Mouse (Mus musculus): ENCODE data around the gene Rnf135.
"Not testable (repeated sequence)": the region's sequence is repeated elsewhere in the genome, so short reads cannot be mapped to it uniquely, and the experiment has no call there.

Gene Rnf135

DNA sequence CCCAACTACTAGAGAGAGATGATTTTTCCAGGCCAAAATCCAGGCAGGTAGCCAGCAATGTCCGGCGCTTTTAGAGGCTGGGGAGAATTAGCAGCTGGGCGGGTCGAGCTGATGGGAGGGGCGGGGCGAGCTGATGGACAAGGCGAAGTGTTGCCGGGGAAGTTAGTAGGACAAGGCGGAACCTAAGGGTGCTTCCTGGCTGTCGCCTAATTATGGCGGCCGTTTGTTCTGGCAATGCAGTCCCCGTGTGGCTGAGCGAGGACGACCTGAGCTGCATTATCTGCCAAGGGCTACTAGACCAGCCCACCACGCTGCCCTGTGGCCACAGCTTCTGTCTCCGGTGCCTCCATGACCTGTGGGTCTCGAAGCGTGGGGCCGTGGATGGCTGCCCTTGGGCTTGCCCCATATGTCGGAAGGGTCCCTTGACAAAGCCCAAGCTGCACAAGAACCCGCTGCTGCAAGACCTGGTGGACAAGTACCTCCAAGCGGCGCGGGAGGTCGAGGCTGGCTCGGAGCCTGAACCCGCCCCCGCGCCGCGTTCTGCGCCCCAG is at the start of gene Rnf135:
Gene Rnf135 (plus strand): TSS at position 147 of the 551 bp plus-strand sequence.
- peak; percentile 87 to 89 for DNase-seq

DNA sequence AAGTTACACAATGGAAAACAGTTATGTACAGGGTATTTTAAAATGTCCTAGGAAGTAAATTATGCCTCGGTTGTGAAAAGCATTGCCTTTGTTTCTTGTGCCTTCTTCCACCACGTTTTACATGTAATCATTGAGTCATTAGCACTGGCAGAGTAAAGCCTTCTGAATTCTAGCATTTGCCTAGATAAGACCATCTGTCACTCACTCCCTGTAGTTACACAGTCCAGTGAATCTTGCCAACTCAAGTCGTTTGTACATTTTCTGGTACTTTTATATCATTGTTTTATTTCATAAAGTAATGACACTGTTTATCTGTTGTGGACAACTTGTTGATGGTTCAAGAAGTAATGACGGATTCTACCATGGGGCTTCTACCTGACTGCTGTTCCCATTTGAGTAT is 48.9 kb upstream of the Rnf135 start:
- DNase-seq: no peak

DNA sequence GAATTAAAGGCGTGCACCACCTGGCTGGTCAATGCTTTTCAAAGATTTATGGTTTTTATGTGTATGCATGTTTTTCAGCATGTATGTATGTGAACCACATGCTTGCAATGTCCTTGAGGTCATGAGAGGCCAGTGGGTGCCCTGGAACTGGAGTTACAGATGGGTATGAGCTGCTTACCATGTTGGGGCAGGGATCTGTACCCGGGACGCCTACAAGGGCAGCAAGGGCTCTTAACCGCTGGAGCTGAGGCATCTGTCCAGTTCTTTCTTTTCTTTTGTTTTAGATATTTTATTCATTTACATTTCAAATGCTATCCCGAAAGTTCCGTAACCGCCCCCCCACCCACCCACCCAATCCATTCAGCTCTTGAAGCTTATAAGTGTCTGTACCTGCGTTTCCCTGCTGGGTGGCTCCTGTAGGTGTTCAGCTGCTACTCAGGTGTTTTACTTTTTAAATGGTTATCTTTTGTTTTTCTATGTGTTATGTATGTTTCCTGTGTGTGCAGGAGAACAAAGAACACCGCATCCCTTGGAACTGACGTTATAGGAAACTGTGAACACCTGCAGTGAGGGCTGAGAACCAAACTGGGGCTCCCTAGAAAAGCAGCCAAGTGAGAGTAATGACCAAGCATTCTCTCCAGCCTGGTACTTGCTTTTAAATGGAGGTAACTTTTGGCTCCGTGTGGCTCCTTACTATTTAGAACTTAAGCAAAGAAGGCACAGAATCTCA is 47.5 kb upstream of the Rnf135 start:
- DNase-seq: no peak

DNA sequence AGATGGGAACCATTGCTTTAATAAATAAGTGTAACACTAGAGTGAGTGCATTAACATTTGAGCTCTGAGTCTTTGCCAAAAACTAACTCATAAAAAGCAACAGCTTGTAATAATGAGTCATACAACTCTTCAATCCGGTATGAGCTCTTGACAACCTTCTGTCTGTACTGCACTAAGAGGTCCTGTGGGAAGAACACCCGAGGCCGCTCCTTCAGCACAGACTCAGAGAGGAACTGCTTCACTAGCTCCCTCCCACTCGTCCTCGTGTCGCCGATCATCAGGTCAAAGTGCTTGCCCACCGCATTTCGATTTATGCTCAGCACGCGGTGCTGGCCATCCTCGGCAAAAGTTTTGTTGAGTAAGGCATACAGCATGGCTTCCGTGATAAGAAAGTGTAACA is 46.9 kb upstream of the Rnf135 start:
- DNase-seq: no peak

DNA sequence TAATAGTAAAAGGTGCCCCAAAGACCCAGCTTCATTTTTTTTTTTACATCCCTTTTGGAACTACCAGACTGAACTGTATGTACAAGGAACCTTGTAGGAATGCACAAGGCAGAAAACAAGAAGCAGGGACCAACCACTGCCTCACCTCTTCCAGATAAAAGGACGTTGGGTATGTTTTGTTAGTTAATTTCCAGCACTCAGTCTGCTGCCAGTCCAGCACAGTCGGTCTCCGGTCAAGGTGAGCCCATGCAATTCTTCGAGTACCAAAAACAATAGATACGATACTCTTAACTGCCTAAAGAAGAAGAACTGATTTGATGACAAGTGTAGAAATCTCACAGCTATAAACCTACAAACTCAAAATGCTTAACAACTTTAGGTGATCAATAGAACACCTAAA is 45.9 kb upstream of the Rnf135 start:
- no peak for DNase-seq

DNA sequence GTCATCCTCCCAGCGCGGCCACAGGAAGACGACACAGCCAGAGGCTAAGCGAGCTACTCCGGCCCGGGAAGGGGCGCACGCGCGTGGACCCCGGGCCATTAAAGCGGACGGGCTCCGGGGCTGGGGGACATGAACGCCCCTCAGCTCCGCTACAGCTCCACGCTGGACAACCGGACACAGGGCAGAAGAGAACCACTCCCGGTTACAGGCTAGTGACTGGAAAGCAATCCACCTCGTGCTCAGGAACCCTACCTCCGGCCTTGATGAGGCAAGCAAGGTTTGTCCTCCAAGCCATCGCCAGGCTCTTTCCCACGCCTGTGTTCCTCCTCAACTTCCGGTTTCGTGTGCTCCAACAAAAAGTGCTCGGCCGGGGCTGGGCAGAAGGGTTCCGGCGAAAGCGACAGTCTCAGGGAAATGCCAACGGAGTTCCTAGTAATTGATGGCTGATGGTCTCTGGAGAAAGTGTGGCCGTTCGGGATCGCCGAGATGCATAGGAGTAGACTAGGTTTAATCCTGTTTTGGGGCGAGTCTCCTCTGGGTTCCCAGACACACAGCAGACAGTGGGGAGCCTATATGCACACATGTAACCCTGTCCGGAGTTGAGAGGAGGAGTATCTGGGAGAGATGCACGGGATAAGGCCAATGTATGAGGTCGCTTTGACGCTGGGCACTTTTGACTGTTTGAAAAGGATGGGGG is 41.7 kb upstream of the Rnf135 start, which contains the start of gene Tefm:
Gene Tefm (minus strand): TSS at position 351 of the 697 bp plus-strand sequence.
- DNase-seq: peak; percentile 78 to 79

DNA sequence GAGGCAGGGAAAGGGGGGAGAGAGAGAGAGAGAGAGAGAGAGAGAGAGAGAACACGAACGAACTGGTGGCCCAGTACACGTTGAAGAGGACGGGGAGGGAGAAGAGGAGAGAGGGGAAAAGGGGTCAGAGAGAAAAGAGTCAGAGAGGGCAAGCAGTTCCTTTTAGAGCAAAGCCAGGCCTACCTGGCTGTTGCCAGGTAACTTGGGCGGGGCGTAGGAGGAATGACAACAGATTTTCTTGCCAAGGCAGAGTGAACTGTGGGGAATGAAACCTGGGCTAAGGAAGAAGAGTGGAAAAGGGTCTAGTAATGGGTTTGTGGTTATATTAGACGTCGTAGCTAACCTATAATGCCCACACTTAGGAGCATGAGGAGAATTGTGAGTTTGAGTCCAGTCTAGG is 40.8 kb upstream of the Rnf135 start:
- no peak for DNase-seq

DNA sequence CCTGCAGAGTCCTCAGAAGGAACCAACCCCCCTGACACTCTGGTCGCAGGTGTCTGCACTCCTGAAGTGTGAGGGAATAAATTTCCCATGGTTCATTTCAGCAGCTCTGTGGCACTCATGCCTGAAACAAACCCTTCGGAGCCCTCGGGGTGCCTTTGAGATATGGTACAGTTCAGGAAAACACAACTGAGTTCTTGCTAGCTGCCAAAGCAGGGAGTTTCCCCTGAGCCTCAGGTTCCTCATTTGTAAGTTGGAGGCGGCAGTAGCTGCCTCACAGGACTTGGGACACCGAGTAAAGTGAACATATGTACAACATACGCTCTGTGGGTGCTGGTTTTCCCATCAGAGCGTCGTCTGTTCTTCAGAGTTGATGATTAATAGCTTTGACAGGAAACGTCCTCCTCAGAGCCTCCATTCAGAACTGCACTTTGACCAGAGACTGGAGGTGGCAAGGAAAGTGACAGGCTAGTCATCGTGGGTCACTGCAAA is 37.8 kb upstream of the Rnf135 start:
- peak; percentile 68 to 75 for DNase-seq

DNA sequence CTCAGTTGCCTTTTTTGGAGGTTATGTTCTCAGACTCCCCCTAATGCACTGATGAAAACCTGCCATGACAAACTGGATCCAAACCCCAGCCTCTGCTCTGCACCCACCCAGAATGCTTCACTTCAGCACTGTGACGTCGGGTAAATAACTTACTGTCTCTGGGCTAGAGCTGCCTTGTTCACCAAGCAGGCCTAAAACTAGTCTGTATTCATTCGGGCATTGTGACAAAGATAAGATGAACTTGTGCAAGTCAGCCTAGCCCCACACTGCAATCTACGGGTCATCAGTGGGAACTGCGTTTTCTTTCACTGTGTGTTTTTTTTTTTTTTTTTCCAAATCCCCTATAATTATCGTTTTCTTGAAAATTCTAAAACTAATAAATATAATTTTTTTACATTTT is 35.9 kb upstream of the Rnf135 start:
- no peak for DNase-seq

DNA sequence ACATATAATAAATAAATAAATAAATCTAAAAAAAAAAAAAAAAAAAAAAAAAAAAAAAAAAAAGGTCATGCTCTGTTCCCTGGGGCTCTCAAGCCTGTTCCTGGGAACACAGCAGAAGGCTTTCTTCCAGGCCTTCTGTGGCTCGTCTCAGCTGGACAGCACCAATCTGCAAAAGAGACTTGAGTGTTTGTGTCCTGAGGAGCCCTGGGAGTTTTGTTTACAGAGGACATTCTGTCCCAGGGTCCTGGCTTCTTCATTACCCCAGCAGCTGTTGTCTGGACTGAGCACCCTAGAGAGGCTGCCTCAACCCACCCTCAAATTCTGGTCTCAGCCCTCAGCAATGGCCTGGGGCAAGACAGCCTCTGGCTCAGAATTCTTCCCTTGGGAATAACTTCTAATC is 35.3 kb upstream of the Rnf135 start:
- no peak for DNase-seq

DNA sequence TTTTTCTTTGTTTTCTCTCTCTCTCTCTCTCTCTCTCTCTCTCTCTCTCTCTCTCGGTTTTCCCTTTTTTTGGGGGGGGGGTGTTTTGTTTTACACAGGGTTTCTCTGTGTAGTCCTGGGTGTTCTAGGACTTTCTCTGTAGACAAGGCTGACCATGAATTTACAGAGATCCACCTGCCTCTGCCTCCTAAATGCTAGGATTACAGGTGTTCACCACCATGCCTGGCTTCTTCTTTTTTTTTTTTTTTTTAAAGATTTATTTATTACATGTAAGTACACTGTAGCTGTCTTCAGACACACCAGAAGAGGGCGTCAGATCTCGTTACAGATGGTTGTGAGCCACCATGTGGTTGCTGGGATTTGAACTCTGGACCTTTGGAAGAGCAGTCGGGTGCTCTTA is 34.7 kb upstream of the Rnf135 start:
- DNase-seq: not testable (repeated sequence)

DNA sequence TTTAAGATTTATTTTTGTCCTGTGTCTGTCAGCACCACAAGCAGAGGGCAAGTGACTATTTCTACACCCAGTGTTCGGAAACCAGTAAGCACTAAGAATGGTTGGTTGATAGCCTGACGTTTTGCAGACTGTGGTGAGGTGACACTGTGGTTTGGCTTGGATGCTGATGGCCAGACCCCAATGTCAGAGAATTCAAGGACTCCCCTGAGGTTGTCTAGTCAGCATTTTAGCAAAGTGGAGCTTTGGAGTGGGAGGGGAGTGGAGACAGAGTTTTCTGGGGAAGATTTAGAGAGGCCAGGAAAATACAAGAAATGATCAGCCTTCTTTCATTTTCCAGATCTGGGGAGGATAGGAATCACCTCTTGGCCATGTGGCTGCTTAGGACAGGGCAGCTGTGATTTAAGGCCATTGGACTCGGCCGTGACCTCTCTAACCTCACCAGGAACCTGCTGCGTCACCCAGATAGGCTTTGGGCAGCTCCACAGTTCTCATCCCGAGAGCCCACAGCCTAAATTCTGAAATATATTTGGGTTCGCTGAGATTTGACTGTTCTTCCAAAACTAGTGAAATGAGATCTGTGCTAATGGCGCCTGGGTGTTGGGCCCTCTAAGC is 34.1 kb upstream of the Rnf135 start:
- DNase-seq: no peak

DNA sequence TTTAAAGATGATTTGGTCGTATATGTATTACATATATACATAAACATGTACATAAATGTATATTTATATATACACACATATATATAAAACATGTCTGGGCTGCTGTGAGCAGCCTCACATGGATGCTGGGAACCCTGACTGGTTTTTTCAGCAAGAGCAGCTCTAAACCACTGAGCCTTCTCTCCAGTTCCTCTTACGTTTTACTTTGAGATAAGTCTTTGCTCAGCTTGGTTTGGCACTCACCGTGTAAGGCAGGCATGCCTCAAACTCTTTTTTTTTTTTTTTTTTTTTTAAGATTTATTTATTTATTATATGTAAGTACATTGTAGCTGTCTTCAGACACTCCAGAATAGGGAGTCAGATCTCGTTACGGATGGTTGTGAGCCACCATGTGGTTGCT is 33.1 kb upstream of the Rnf135 start:
- no peak for DNase-seq

DNA sequence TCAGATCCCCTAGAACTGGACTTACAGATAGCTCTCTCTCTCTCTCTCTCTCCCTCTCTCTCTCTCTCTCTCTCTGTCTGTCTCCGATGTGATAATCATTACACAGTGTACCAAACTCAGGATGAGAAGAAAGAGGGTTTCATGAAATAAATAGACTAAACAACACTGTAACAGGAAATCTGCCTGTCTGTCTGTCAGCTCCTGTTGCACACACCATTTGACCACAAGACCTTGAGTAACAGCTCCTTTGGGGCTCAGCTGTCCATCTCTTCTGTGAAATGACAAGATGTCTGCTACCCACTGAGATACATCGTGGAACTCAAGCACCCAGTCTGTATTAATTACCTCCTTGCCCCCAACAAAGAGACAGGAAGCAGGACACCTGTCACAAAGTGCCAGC is 32.1 kb upstream of the Rnf135 start:
- DNase-seq: no peak

DNA sequence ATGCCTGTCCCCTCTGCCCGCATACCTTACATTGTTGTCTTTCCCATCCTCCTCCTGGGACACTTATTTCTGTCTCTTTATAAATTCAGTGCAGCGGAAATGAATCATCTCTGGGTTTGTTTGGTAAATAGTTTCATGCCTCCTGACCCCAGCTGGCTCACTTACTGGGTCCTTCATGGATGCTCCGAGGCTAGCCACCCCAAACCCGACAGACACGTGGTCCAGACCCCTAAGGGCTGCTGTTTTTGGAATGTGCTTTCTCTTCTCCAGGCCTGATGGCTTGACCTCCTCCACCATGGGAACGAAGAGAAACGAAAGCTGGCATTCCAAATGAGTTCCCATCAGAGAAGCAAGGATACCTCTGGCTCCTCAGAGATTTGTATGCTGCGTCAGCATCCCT is 31.3 kb upstream of the Rnf135 start:
- no peak for DNase-seq

DNA sequence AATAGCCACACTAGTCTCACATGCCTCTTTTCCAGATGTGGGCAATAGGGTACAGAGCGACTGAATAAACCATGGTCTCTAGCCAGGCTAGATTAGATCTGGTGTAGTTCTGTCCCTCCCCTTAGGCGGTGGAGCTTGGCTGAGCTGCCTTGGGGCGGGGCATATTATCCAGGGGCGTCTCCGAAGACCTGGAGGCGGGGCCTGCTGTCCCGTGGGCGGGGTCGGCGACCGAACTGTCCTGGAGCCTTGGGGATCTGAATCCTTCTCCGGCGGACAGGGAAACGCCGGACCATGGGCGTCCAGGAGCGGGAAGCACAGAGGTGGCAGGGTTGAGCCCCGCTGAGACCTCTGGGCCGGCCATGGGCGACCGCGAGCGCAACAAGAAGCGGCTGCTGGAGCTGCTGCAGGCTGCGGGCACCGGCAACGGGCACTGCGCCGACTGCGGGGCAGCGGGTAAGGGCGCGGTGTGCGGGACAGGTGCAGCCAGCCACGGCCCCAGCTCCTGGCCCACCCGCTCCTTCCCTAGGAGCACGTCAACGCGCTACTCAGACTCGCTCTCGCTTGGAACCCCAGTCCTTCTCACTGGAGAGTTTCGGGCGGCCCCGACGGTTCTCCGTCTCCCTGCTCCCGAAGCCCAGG is 29.7 kb upstream of the Rnf135 start, which contains the start of gene Adap2:
Gene Adap2 (plus strand): TSS at position 249 of the 639 bp plus-strand sequence.
- DNase-seq: peak; percentile 94

DNA sequence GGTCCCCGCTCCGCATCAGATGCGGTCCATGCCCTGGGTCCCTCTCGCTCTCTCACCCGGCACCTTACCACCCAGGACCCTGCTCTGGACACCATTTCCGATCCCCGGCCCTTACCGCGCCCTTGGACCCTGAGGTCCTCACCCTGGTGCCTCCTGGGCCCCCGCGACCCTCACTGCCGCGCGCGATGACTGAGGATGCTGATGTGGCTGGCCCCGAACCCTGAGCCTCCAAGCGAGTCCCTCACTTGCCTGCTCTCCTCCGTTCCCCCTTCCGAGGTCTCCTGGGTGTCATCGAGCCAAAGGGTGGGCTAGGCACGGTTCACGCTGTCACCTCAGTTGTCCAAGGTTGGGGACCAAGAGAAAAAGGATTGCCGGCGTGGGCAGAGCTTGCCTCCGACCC is 29.1 kb upstream of the Rnf135 start:
- DNase-seq: no peak

DNA sequence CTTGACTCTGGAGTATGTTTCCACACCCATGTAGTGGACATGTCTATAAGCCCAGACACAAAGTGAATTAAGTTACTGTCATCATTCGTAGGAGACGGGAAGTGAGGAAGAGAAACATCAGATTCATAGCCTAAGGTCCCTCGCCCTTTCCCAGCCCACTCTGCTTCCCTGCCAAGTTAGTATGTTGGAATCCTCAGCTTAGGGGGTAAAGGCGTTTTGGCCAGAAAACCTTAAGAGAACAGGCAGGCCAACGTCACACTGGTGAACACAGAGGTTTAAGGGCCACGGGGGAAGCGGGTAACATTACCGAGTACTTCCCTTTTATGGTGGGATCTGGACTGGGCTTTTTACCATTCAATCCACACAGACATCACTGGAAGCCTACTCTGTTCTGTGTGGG is 28.1 kb upstream of the Rnf135 start:
- no peak for DNase-seq

DNA sequence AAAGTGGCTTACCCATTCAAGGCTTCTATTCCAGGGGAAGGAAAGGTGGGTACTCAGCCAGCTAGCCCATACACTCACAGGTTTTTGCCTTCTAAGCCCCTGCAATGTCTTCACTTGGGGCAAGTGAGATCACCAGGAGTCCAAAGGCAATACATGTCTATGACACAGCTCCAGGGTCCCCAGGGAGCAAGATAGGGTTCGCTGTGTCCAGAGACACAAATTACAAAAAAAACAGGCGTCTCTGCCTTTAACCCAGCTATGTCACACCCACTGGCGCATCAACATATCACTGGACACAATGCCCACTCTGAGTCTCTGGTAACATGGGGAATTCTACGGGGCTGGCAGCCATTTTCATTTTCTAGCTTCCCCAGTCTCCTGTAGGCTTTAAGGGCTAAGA is 27.7 kb upstream of the Rnf135 start:
- DNase-seq: no peak

DNA sequence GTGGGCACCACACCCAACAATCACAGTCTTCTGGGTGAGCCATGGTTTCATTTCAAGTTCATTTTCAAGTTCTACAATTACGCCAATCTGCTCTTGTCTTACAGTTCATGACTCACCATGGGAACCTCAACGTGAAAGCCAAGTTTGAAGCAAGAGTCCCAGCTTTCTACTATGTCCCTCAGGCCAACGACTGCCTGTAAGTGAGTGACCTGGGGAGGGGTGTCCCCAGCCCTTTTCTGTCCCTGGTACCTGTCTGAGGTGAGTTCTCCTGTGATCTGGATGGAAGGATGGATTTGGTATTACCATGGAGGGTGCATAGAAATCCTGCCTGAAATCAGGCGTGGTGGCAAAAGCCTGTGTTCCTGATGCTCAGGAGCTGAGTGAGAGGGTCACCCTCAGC is 26.8 kb upstream of the Rnf135 start:
- DNase-seq: no peak

DNA sequence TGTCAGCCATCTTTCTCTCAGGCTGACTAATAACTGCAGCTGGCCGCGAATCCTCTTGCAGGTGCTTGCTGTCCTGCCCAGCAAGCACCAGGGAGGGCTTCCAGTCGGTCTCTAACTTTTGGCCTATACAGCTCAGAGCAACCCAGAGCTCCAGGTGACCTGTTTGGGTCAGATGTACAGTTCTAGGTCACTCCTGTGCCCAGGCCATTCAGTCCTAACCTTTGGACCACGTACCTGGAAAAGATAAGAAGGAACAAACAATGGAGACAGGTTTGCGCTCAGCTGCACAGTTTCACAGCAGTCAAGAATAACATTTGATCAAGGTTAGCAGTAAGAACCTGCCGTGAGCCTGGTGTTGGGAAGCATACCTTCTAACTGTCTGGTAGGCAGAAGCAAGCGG is 24.6 kb upstream of the Rnf135 start:
- DNase-seq: no peak

DNA sequence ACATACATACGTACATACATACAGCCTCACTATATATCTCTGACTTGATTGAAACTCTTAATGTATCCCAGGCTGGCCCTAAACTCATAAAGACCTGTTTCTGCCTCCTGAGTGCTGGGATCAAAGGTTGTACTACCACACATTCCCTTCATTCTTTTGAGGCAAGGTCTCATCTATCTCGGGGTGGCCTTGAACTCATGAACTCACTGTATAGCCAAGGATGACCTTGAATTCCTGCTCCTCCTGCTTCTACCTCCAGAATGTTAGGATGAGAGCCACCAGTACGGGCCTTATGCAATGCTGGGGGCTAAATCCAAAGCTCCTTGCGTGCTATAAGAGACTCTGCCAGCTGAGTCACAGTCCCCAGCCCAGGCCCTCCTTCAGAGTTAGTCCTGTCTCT is 22.6 kb upstream of the Rnf135 start:
- no peak for DNase-seq
